Mouse (Mus musculus) heart, embryonic 15.5 days (tissue): ENCODE measurements around the gene Idh3g. TPM values are rescaled to one million over a fixed set of nuclear protein-coding genes. Genes with fewer than 3 reads are reported as not detected.
"Not testable (repeated sequence)": the region's sequence is repeated elsewhere in the genome, so short reads cannot be mapped to it uniquely, and the experiment has no call there.

Experiments
- ATAC-seq: fragments of 200-750 bp; cut with Nextera tagmentation; replicated peaks from 2 replicates; pipeline ENCODE4 v1.8.0; 2017; ENCODE audit warnings: low read depth, moderate TSS enrichment; ENCODE audit not compliant: insufficient number of reproducible peaks, insufficient read depth, low FRiP score
- H3K27ac ChIP-seq: fragments of 300-500 bp; sonication (generic); 2 replicates; pipeline ENCODE4 v1.5.1; 2015; ENCODE audit warnings: mild to moderate bottlenecking, inconsistent platforms
- H3K27me3 ChIP-seq: fragments of 300-500 bp; sonication (generic); 2 replicates; pipeline ENCODE4 v1.6.1; 2015; ENCODE audit warnings: inconsistent platforms
- H3K36me3 ChIP-seq: fragments of 300-500 bp; sonication (generic); 2 replicates; pipeline ENCODE4 v1.6.1; 2015; ENCODE audit warnings: mild to moderate bottlenecking, inconsistent platforms
- H3K4me1 ChIP-seq: fragments of 300-500 bp; sonication (generic); replicated peaks from 2 replicates; pipeline ENCODE4 v1.6.1; 2015; ENCODE audit warnings: inconsistent platforms
- H3K4me2 ChIP-seq: fragments of 300-500 bp; sonication (generic); 2 replicates; pipeline ENCODE4 v1.6.1; 2015; ENCODE audit warnings: inconsistent platforms, mild to moderate bottlenecking, moderate library complexity
- H3K4me3 ChIP-seq: fragments of 300-500 bp; sonication (generic); 2 replicates; pipeline ENCODE4 v1.5.1; 2015; ENCODE audit warnings: mild to moderate bottlenecking, inconsistent platforms
- H3K9ac ChIP-seq: fragments of 300-500 bp; sonication (generic); 2 replicates; pipeline ENCODE4 v1.6.1; 2015; ENCODE audit warnings: mild to moderate bottlenecking, inconsistent platforms
- H3K9me3 ChIP-seq: fragments of 300-500 bp; sonication (generic); replicated peaks from 2 replicates; pipeline ENCODE4 v1.6.1; 2016; ENCODE audit warnings: inconsistent platforms
- WGBS: fragments of 180-500 bp; shearing (Covaris S2); methylation state at CpG from one replicate; pipeline ENCODE4 v1.1.7; 2015; ENCODE audit warnings: mixed read lengths; 5-methylcytosine and 5-hydroxymethylcytosine counted together
- polyA plus RNA-seq: library from polyadenylated mRNA; unstranded; fragments of >200 nt; fragmentation: Nextera tagmentation; extraction: Ambion mirVana; gene quantifications from 2 replicates; pipeline ENCODE4 v1.2.1, GENCODE M21; 2015

Idh3g gene
- polyA plus RNA-seq, 1 experiment from 2014 or later: 410 TPM

- H3K27me3 ChIP-seq: no peaks in the 10 kb centered on the region
- H3K27ac ChIP-seq: no peak overlapping the region
- no peak overlapping the region for H3K4me3 ChIP-seq
- H3K9me3 ChIP-seq: no peaks in the 10 kb centered on the region
- ATAC-seq: no peak
- no peak overlapping the region for H3K9ac ChIP-seq
- H3K4me2 ChIP-seq: no peak overlapping the region
- no peaks in the 10 kb centered on the region for H3K36me3 ChIP-seq
- H3K4me1 ChIP-seq: no peaks in the 10 kb centered on the region
- 47% methylated on average over 1 of the region's 1 CpGs for WGBS
Observed at GRCm38 (mm10) chrX:73744774-73745481, 41.8 kb downstream of the Idh3g start.

DNA sequence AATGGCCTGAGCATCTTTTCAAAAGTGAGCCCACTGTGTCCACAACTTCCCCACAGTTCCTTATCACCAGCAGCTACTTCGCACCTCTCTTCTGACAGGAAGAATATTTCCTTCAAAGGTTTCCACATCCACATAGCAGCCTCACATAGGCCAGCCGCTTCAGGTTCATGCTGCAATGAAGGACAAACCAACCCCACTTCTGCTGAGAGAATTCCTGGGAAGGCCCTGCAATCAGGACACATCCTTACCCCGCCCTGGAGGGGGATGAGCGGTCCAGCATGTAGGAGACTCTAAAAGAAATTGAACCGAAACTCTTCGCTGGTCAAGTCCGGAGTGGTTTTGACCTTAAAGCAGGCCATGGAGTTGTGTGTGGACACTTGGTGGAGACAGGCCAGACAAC, 46.9 kb downstream of the Idh3g start:
- 85% methylated on average over 7 of the region's 7 CpGs for WGBS
- not testable (repeated sequence) for ATAC-seq, H3K36me3 ChIP-seq

DNA sequence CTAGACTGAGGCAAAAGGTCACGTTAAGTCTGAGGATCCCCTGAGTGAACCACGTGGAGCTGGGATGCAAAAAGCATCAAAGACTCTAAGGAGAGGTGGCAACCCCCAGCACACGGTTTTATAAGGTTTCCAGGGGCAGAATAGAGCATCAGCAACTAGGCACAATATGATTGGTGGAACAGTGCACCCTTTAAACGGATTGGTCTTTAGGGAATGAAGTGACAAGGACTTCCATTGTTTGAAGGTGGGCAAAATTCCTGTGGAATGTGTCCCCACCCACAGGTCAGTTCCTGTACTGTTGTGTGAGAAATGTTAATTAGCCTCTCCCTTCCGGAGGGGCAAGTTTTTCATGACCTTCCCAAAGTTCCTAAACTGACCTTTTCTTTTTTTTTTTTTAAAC, 47.5 kb downstream of the Idh3g start:
- H3K4me1 ChIP-seq: no peaks in the 10 kb centered on the region
- no peak for ATAC-seq
- H3K27ac ChIP-seq: no peak overlapping the region
- H3K9ac ChIP-seq: no peak overlapping the region
- 58% methylated on average over 5 of the region's 5 CpGs for WGBS
- no peak overlapping the region for H3K4me3 ChIP-seq
- H3K36me3 ChIP-seq: no peaks in the 10 kb centered on the region
- no peaks in the 10 kb centered on the region for H3K9me3 ChIP-seq
- H3K27me3 ChIP-seq: no peaks in the 10 kb centered on the region
- H3K4me2 ChIP-seq: no peak overlapping the region

More for the DNA sequence above, 46.9 kb downstream of the Idh3g start:
- not testable (repeated sequence) for H3K4me1 ChIP-seq, H3K9me3 ChIP-seq, H3K4me3 ChIP-seq, H3K27ac ChIP-seq, H3K27me3 ChIP-seq, H3K4me2 ChIP-seq, H3K9ac ChIP-seq

DNA sequence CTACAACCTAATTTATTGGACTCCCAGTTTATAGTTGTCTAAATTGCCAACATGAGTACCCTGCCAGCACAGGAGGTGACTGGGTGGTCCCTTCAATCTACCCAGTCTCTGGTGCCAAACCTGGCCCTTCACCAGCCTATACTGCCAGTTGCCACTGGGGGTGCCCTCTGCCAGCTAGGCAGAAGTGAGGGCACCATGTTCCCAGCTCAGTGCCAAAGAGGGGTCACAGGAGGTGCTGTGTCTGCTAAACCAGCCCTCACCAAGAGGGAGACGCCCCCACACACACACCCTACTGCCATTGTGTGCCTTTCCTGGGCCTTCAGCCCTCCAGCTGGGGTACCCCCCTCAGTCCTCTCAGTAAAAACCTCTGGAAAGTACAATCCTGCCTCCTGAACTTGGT, 48.5 kb downstream of the Idh3g start:
- H3K4me3 ChIP-seq: no peak overlapping the region
- no peaks in the 10 kb centered on the region for H3K4me1 ChIP-seq
- H3K27me3 ChIP-seq: no peaks in the 10 kb centered on the region
- H3K9me3 ChIP-seq: no peaks in the 10 kb centered on the region
- no peak overlapping the region for H3K27ac ChIP-seq
- no peak overlapping the region for H3K4me2 ChIP-seq
- H3K9ac ChIP-seq: no peak overlapping the region
- no peak for ATAC-seq
- 50% methylated on average over 1 of the region's 1 CpGs for WGBS
- H3K36me3 ChIP-seq: no peaks in the 10 kb centered on the region

DNA sequence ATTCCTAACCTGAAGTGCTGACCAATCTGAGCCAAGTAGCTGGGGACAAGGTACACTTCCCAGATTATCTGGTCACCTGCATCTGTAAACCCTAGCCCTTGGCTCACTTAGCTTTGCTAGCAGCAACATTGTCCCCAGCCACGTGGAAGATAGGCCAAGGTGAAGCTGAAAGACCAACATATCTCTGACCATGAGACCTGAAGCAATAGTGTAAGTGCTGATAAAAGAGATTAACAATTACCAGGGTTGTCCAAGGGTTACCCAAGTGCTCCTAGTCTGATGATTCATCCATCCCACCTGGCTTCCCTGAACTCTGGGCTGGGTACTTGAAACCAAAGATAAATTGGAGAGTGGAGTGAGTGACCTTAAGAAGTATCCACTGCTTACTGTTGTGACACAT, 55.8 kb downstream of the Idh3g start:
- Histone ChIP-seq H3K4me1 (no peaks in the 10 kb centered on the region), H3K27me3 (no peaks in the 10 kb centered on the region), H3K9me3 (no peaks in the 10 kb centered on the region), H3K27ac (no peak overlapping the region), H3K4me3 (no peak overlapping the region), H3K36me3 (no peaks in the 10 kb centered on the region; the same call in 1 of the 2 replicates), H3K9ac (no peak overlapping the region), H3K4me2 (no peak overlapping the region)
- 47% methylated on average over 1 of the region's 1 CpGs for WGBS
- no peak for ATAC-seq

Other genes starting within 250 kb of the Idh3g start
- 1.4 and 2.4 TPM in 2 replicates for gene Dusp9, start 147.5 kb downstream of the Idh3g start, polyA plus RNA-seq
- 8.8 and 13.7 TPM in 2 replicates for gene Pnck, start 126.8 kb downstream of the Idh3g start, polyA plus RNA-seq
- gene Slc6a8, start 113.7 kb downstream of the Idh3g start, polyA plus RNA-seq: 7.5 and 8.1 TPM in 2 replicates
- gene Bcap31, start 70.7 kb downstream of the Idh3g start, polyA plus RNA-seq: 163 and 175 TPM in 2 replicates
- gene Abcd1, start 70.3 kb downstream of the Idh3g start, polyA plus RNA-seq: 13.1 and 17.4 TPM in 2 replicates
- 0.57 and 0.75 TPM in 2 replicates for gene Plxnb3, start 29.8 kb downstream of the Idh3g start, polyA plus RNA-seq
- 82.3 and 85.7 TPM in 2 replicates for gene Srpk3, start 12.5 kb downstream of the Idh3g start, polyA plus RNA-seq
- 135 and 152 TPM in 2 replicates for gene Ssr4, start 131 bp upstream of the Idh3g start, polyA plus RNA-seq
- 0.30 and 0.57 TPM in 2 replicates for gene Pdzd4, start 38.1 kb upstream of the Idh3g start, polyA plus RNA-seq
- gene Avpr2, start 105.2 kb upstream of the Idh3g start, polyA plus RNA-seq: 0.04 and 0.22 TPM in 2 replicates
- gene L1cam, start 109.2 kb upstream of the Idh3g start, polyA plus RNA-seq: 0.25 and 2.3 TPM in 2 replicates
- gene Arhgap4, start 135.0 kb upstream of the Idh3g start, polyA plus RNA-seq: 1.2 and 5.5 TPM in 2 replicates
- 84.5 and 90.5 TPM in 2 replicates for gene Naa10, start 135.0 kb upstream of the Idh3g start, polyA plus RNA-seq
- 52.0 and 53.5 TPM in 2 replicates for gene Renbp, start 144.0 kb upstream of the Idh3g start, polyA plus RNA-seq
- gene Hcfc1, start 179.5 kb upstream of the Idh3g start, polyA plus RNA-seq: 24.4 and 33.9 TPM in 2 replicates
- gene Irak1, start 237.0 kb upstream of the Idh3g start, polyA plus RNA-seq: 41.4 and 57.9 TPM in 2 replicates